18 mouse cellular contexts compared by ENCODE assay signal in the genomic region with DNA sequence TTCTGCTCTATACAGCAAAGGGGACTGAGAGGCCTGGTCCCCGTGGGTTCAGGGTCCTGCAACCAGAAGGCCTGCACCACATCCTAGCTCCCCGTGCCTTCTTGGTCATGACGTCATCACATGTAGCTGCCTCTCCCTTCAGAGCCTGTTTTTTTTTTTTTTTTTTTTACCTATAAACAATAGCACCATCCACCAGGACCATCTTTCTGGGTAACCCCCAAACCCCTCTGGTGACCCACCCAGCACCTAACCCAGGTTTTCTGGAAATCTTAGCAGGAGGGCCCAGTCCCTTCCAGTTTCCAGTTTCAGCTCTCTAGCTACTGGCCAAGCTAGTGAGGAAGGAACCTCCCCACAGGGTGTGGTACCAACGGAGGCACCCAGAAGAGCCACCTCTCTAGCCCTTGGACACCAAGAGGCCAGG. TPM values are rescaled to one million over a fixed set of nuclear protein-coding genes. Genes with fewer than 3 reads are reported as not detected.
DNase-seq lines count a peak whose midpoint lies in the region; ATAC-seq and TF ChIP-seq lines count a peak whose summit lies in the region.
"Had no signal": no experiment of that assay in that cellular context is flagged by ENCODE, and none has a peak within 500 bp of the region (broad histone marks: within the 10 kb centered on the region; RNA-seq: fewer than 3 reads in every experiment).

No protein-coding gene starts in this region.

- peak overlapping the region; percentile 42 for H3K4me3 ChIP-seq in lung, adult 2 months (replicated peaks; ENCODE audit: extremely low read depth, low read depth, low read length)
- peak overlapping the region in 2 of 3 experiments; percentile 21 to 34 for H3K4me3 ChIP-seq in CH12.LX (replicated peaks in 1 of 3; ENCODE audit: low read depth in 2 of 3, low read length in 2 of 3, poor library complexity in 1 of 3)
- H3K4me3 ChIP-seq in midbrain, embryonic 14.5 days (replicated peaks; ENCODE audit: low read depth, low read length): no peak overlapping the region
- H3K4me3 ChIP-seq: embryonic facial prominence, embryonic 13.5 days; forebrain, embryonic 10.5 days; hindbrain, embryonic 15.5 days; lung, embryonic 15.5 days; midbrain, embryonic 10.5 days; myocyte; stomach, embryonic 15.5 days had no signal

- H3K9ac ChIP-seq in CH12.LX (ENCODE audit: insufficient read depth, low read depth): peak overlapping the region; percentile 37
- no peak overlapping the region for H3K9ac ChIP-seq in midbrain, embryonic 14.5 days (replicated peaks; ENCODE audit: low read length)
- H3K9ac ChIP-seq: embryonic facial prominence, embryonic 13.5 days; hindbrain, embryonic 15.5 days; lung, embryonic 15.5 days; stomach, embryonic 15.5 days had no signal

- in situ Hi-C loops in CH12.LX (cut with MboI; ENCODE audit: low pct_ligation_motif_present, low pct_unique_long_range_greater_than_20kb, low sequenced_read_pairs): loop anchor here (10.0 kb wide), 1 partner anchor 243 kb away; no protein-coding TSS in a partner anchor

- 24% methylated on average over 4 of the region's 4 CpGs for WGBS in lung, adult 2 months
- 48% methylated on average over 4 of the region's 4 CpGs for WGBS in midbrain, embryonic 14.5 days

- dilution Hi-C loops in CH12.LX (cut with MboI; ENCODE audit: extremely low pct_ligation_motif_present, extremely low pct_unique_long_range_greater_than_20kb, low sequenced_read_pairs): no loop called here

- peaks cover 7 to 41% of the 10 kb centered on the region in 2 experiments for H3K36me3 ChIP-seq in CH12.LX (replicated peaks in 1 of 2; ENCODE audit: control insufficient read depth in 1 of 2, insufficient read depth in 1 of 2, low read length in 1 of 2)
- no peaks in the 10 kb centered on the region for H3K36me3 ChIP-seq in midbrain, embryonic 14.5 days (ENCODE audit: control insufficient read depth, insufficient read depth, low read length)
- H3K36me3 ChIP-seq: embryonic facial prominence, embryonic 13.5 days; forebrain, embryonic 10.5 days; hindbrain, embryonic 15.5 days; lung, embryonic 15.5 days; midbrain, embryonic 10.5 days; stomach, embryonic 15.5 days had no signal

- no peak for TF ChIP-seq POLR2A in lung, adult 2 months (IDR thresholded peaks at IDR 0.05; ENCODE audit: borderline replicate concordance, extremely low read depth, low read depth, low read length)
- TF ChIP-seq POLR2A in CH12.LX (IDR thresholded peaks at IDR 0.05; ENCODE audit: low read depth, low read length): no peak

- H3K9me3 ChIP-seq in CH12.LX (replicated peaks; ENCODE audit: low read length): peaks cover 27% of the 10 kb centered on the region
- no peaks in the 10 kb centered on the region for H3K9me3 ChIP-seq in midbrain, embryonic 14.5 days (ENCODE audit: control insufficient read depth, low read length)
- H3K9me3 ChIP-seq: embryonic facial prominence, embryonic 13.5 days; forebrain, embryonic 10.5 days; hindbrain, embryonic 15.5 days; lung, embryonic 15.5 days; midbrain, embryonic 10.5 days; stomach, embryonic 15.5 days had no signal

- H3K27ac ChIP-seq in CH12.LX (ENCODE audit: insufficient read depth, low read depth): peak overlapping the region; percentile 75
- no peak overlapping the region for H3K27ac ChIP-seq in midbrain, embryonic 14.5 days (replicated peaks; ENCODE audit: low read depth, low read length)
- H3K27ac ChIP-seq: embryonic facial prominence, embryonic 13.5 days; forebrain, embryonic 10.5 days; hindbrain, embryonic 15.5 days; lung, embryonic 15.5 days; midbrain, embryonic 10.5 days; stomach, embryonic 15.5 days had no signal

- TF ChIP-seq CTCF in lung, adult 2 months (IDR thresholded peaks at IDR 0.05; ENCODE audit: insufficient read depth, low read length): no peak
- no peak for TF ChIP-seq CTCF in CH12.LX (conservative IDR thresholded peaks at IDR 0.05 in 1 of 2, IDR thresholded peaks at IDR 0.05 in 1 of 2; ENCODE audit: low read depth in 2 of 2, low read length in 2 of 2)

- ATAC-seq in monocyte, adult 5-6 weeks (replicated peaks; ENCODE audit: insufficient number of reproducible peaks, low FRiP score, low TSS enrichment, poor library complexity, severe bottlenecking): peak; percentile 51
- ATAC-seq in midbrain, embryonic 14.5 days (ENCODE audit: low FRiP score, low TSS enrichment): no peak

- TF ChIP-seq EP300 in CH12.LX (IDR thresholded peaks at IDR 0.05; ENCODE audit: low read length): no peak

- H3K4me1 ChIP-seq in lung, adult 2 months (ENCODE audit: control insufficient read depth, insufficient read depth, low read length): no peaks in the 10 kb centered on the region
- peaks cover 30 to 74% of the 10 kb centered on the region in 2 experiments for H3K4me1 ChIP-seq in CH12.LX (ENCODE audit: control insufficient read depth in 1 of 2, insufficient read depth in 2 of 2)
- H3K4me1 ChIP-seq in midbrain, embryonic 14.5 days (ENCODE audit: control insufficient read depth, insufficient read depth, low read length): no peaks in the 10 kb centered on the region
- H3K4me1 ChIP-seq: embryonic facial prominence, embryonic 13.5 days; hindbrain, embryonic 15.5 days; lung, embryonic 15.5 days; stomach, embryonic 15.5 days had no signal

- no peak for TF ChIP-seq RAD21 in CH12.LX (IDR thresholded peaks at IDR 0.05; ENCODE audit: low read depth, low read length)

- H3K27me3 ChIP-seq in CH12.LX (replicated peaks): no peaks in the 10 kb centered on the region
- no peaks in the 10 kb centered on the region for H3K27me3 ChIP-seq in midbrain, embryonic 14.5 days (ENCODE audit: control insufficient read depth, insufficient read depth, low read length)
- H3K27me3 ChIP-seq: embryonic facial prominence, embryonic 13.5 days; hindbrain, embryonic 15.5 days; lung, embryonic 15.5 days; stomach, embryonic 15.5 days had no signal

- peak overlapping the region; percentile 34 for H3K4me2 ChIP-seq in CH12.LX (ENCODE audit: insufficient read depth, low read depth, poor library complexity, severe bottlenecking)
- no peak overlapping the region for H3K4me2 ChIP-seq in midbrain, embryonic 14.5 days (ENCODE audit: low read length)
- H3K4me2 ChIP-seq: embryonic facial prominence, embryonic 13.5 days; hindbrain, embryonic 15.5 days; lung, embryonic 15.5 days; stomach, embryonic 15.5 days had no signal

- no peaks in the 10 kb centered on the region for H3K79me2 ChIP-seq in CH12.LX (replicated peaks; ENCODE audit: control insufficient read depth, extremely low read depth, insufficient read depth, poor library complexity, severe bottlenecking)

- no peak for DNase-seq in lung, adult 2 months
- no peak for DNase-seq in lung, postnatal 4 days
- no peak for DNase-seq in CH12.LX (ENCODE audit: extremely low read depth)
- DNase-seq in induced T-regulatory cell, adult 2 months (ENCODE audit: low read depth): peak; percentile 84
- no peak for DNase-seq in midbrain, embryonic 14.5 days
- DNase-seq in gastrocnemius, postnatal 4 days (ENCODE audit: low spot score in 2 of 2): no peak
- DNase-seq: adrenal gland, postnatal 25 days; kidney, postnatal 36 days; left cerebral cortex, postnatal 4 days; right cerebral cortex, postnatal 4 days had no signal

TF ChIP-seq in CH12.LX, 34 proteins besides CTCF, POLR2A, EP300 and RAD21 (continues in another document):
- TF ChIP-seq ETS1 (conservative IDR thresholded peaks at IDR 0.05; ENCODE audit: low read depth, low read length): no peak
- TF ChIP-seq UBTF (IDR thresholded peaks at IDR 0.05; ENCODE audit: low read depth, low read length): no peak
- 0 out of 2 replicates have a peak, but pooled peaks have one; percentile 33 for TF ChIP-seq SIN3A (IDR thresholded peaks at IDR 0.05; ENCODE audit: low read length)
- TF ChIP-seq JUN (IDR thresholded peaks at IDR 0.05; ENCODE audit: insufficient read depth, low read depth, low read length): peak; percentile 43; the same call in 1 of the 2 replicates
- no peak for TF ChIP-seq NRF1 (IDR thresholded peaks at IDR 0.05; ENCODE audit: low read depth, low read length)
- TF ChIP-seq JUND (conservative IDR thresholded peaks at IDR 0.05; ENCODE audit: low read depth, low read length): peak; percentile 54
- TF ChIP-seq USF1 (IDR thresholded peaks at IDR 0.05; ENCODE audit: low read depth, low read length): no peak
- TF ChIP-seq PAX5 (IDR thresholded peaks at IDR 0.05; ENCODE audit: low read length): no peak
- peak; percentile 3; the same call in 1 of the 2 replicates for TF ChIP-seq HCFC1 (IDR thresholded peaks at IDR 0.05; ENCODE audit: low read depth, low read length)
- peak; percentile 32; the same call in 1 of the 2 replicates for TF ChIP-seq MXI1 (IDR thresholded peaks at IDR 0.05; ENCODE audit: low read depth, low read length)

RNA-seq across cellular contexts. Expression of gene Selplg, which starts 4.4 kb away (rescaled TPM):
- 96.6 and 100 TPM in 2 replicates for polyA plus RNA-seq in lung, adult 2 months (2012; rRNA removed)
- total RNA-seq in CH12.LX (2012; rRNA removed) (50.5 and 58.5 TPM in 2 replicates), CH12.LX (2014; rRNA removed) (27.9 and 29.4 TPM in 2 replicates)
- 34.2 and 41.6 TPM in 2 replicates for polyA plus RNA-seq in CH12.LX (2012; ENCODE audit: insufficient read length, low read depth)
- total RNA-seq in monocyte, adult 5-6 weeks (2017): 212 to 415 TPM (median 221 TPM) in 3 replicates
- polyA plus RNA-seq in midbrain, embryonic 14.5 days (2014; fragmentation: Nextera tagmentation; extraction: Ambion mirVana): 1.1 and 2.6 TPM in 2 replicates
- 1 to 10 TPM; 3.0 to 3.1 TPM for total RNA-seq in gastrocnemius, postnatal 4 days (2021)
- polyA plus RNA-seq: myocyte had no signal

RNA-seq across cellular contexts. Expression of gene Tmem119, which starts 27.7 kb away (rescaled TPM):
- 59.9 and 72.5 TPM in 2 replicates for polyA plus RNA-seq in lung, adult 2 months (2012; rRNA removed)
- total RNA-seq in CH12.LX (2012; rRNA removed) (0.30 and 0.46 TPM in 2 replicates), CH12.LX (2014; rRNA removed) (0.55 and 1.0 TPM in 2 replicates)
- polyA plus RNA-seq in CH12.LX (2012; ENCODE audit: insufficient read length, low read depth): 0.97 and 1.5 TPM in 2 replicates
- total RNA-seq in monocyte, adult 5-6 weeks (2017): not detected in 3 replicates
- 1.00 and 3.2 TPM in 2 replicates for polyA plus RNA-seq in midbrain, embryonic 14.5 days (2014; fragmentation: Nextera tagmentation; extraction: Ambion mirVana)
- total RNA-seq in gastrocnemius, postnatal 4 days (2021): 10 to 100 TPM; 30.8 to 34.9 TPM

RNA-seq across cellular contexts. Expression of gene Iscu, which starts 55.5 kb away (rescaled TPM):
- 115 and 118 TPM in 2 replicates for polyA plus RNA-seq in lung, adult 2 months (2012; rRNA removed)
- total RNA-seq in CH12.LX (2012; rRNA removed) (79.3 and 81.5 TPM in 2 replicates), CH12.LX (2014; rRNA removed) (70.6 and 72.1 TPM in 2 replicates)
- 83.0 and 86.7 TPM in 2 replicates for polyA plus RNA-seq in CH12.LX (2012; ENCODE audit: insufficient read length, low read depth)
- 110 to 223 TPM (median 180 TPM) in 3 replicates for total RNA-seq in monocyte, adult 5-6 weeks (2017)
- polyA plus RNA-seq in midbrain, embryonic 14.5 days (2014; fragmentation: Nextera tagmentation; extraction: Ambion mirVana): 87.6 and 92.2 TPM in 2 replicates
- 10 to 100 TPM; 69.5 to 70.2 TPM for total RNA-seq in gastrocnemius, postnatal 4 days (2021)

RNA-seq across cellular contexts. Expression of gene Sart3, which starts 55.7 kb away (rescaled TPM):
- 20.2 and 24.2 TPM in 2 replicates for polyA plus RNA-seq in lung, adult 2 months (2012; rRNA removed)
- total RNA-seq in CH12.LX (2012; rRNA removed): 66.1 and 67.0 TPM in 2 replicates
- total RNA-seq in CH12.LX (2014; rRNA removed): 27.2 and 28.8 TPM in 2 replicates
- polyA plus RNA-seq in CH12.LX (2012; ENCODE audit: insufficient read length, low read depth): 104 and 113 TPM in 2 replicates
- 34.4 to 48.1 TPM (median 42.3 TPM) in 3 replicates for total RNA-seq in monocyte, adult 5-6 weeks (2017)
- polyA plus RNA-seq in midbrain, embryonic 14.5 days (2014; fragmentation: Nextera tagmentation; extraction: Ambion mirVana): 36.4 and 40.1 TPM in 2 replicates
- 10 to 100 TPM; 18.9 to 21.9 TPM for total RNA-seq in gastrocnemius, postnatal 4 days (2021)

Comparison
In these comparisons a context has a peak if more than half of its experiments do, and no peak if none do; other contexts are left out.
1. RNA of gene Selplg, which starts 4.4 kb away (total RNA-seq): 212 to 415 TPM in monocyte, adult 5-6 weeks and 27.9 to 58.5 TPM in CH12.LX; 3.0 to 3.1 TPM in gastrocnemius, postnatal 4 days; every median in the first group is over 4 times any median in the second.
2. RNA of gene Tmem119, which starts 27.7 kb away (total RNA-seq): 30.8 to 34.9 TPM in gastrocnemius, postnatal 4 days; 0.30 to 1.0 TPM in CH12.LX and not detected in monocyte, adult 5-6 weeks; every median in the first group is over 10 times any median in the second.